Comparison of ENCODE assay signal across 14 mouse cellular contexts in genomic region chr13:89339055-89339454, GRCm38 (mm10).
DNase-seq lines count a peak whose midpoint lies in the region; ATAC-seq and TF ChIP-seq lines count a peak whose summit lies in the region.
"Had no signal": no experiment of that assay in that cellular context is flagged by ENCODE, and none has a peak within 500 bp of the region (broad histone marks: within the 10 kb centered on the region; RNA-seq: fewer than 3 reads in every experiment).

No protein-coding gene starts in this region.

- H3K4me2 ChIP-seq in embryonic facial prominence, embryonic 14.5 days (ENCODE audit: low read depth, low read length), result no peak overlapping the region
- H3K4me2 ChIP-seq in forebrain, postnatal 0 days (ENCODE audit: low read depth), result no peak overlapping the region
- H3K4me2 ChIP-seq in midbrain, embryonic 16.5 days (ENCODE audit: low read length), result no peak overlapping the region
- H3K4me2 ChIP-seq: intestine, embryonic 15.5 days; liver, embryonic 11.5 days had no signal

- 57% methylated on average over 4 of the region's 4 CpGs for WGBS in embryonic facial prominence, embryonic 14.5 days
- 28% methylated on average over 4 of the region's 4 CpGs for WGBS in forebrain, postnatal 0 days
- WGBS in midbrain, embryonic 16.5 days, result 47% methylated on average over 4 of the region's 4 CpGs

- DNase-seq in layer of hippocampus, adult 2 months (ENCODE audit: low spot score in 2 of 2), result no peak
- DNase-seq in layer of hippocampus, adult 9-11 months, result no peak
- DNase-seq in embryonic facial prominence, embryonic 14.5 days (ENCODE audit: low spot score), result peak; percentile 46
- no peak for DNase-seq in forebrain, postnatal 0 days
- no peak for DNase-seq in lung, postnatal 4 days
- DNase-seq in cerebellum, adult 11 months, result no peak
- DNase-seq in right cerebral cortex, postnatal 14 days, result no peak
- DNase-seq: adrenal gland, postnatal 25 days; kidney, postnatal 14 days had no signal

- peak; percentile 14 for TF ChIP-seq CTCF in layer of hippocampus, adult 2 months (conservative IDR thresholded peaks at IDR 0.05)
- no peak for TF ChIP-seq CTCF in forebrain, postnatal 0 days (IDR thresholded peaks at IDR 0.05; ENCODE audit: low read depth)

- H3K4me1 ChIP-seq in embryonic facial prominence, embryonic 14.5 days (ENCODE audit: control insufficient read depth, insufficient read depth, low read length), result 0 out of 2 replicates have a peak, but pooled peaks cover 3% of the 10 kb centered on the region
- no peaks in the 10 kb centered on the region for H3K4me1 ChIP-seq in forebrain, postnatal 0 days (ENCODE audit: insufficient read depth)
- H3K4me1 ChIP-seq in midbrain, embryonic 16.5 days (ENCODE audit: control insufficient read depth, insufficient read depth, low read length), result no peaks in the 10 kb centered on the region
- H3K4me1 ChIP-seq: intestine, embryonic 15.5 days had no signal

- no peaks in the 10 kb centered on the region for H3K36me3 ChIP-seq in embryonic facial prominence, embryonic 14.5 days (ENCODE audit: control insufficient read depth, insufficient read depth, low read length)
- H3K36me3 ChIP-seq in forebrain, postnatal 0 days (ENCODE audit: insufficient read depth), result no peaks in the 10 kb centered on the region
- no peaks in the 10 kb centered on the region for H3K36me3 ChIP-seq in midbrain, embryonic 16.5 days (ENCODE audit: control insufficient read depth, insufficient read depth, low read length)
- H3K36me3 ChIP-seq: G1E; intestine, embryonic 15.5 days had no signal

- H3K9me3 ChIP-seq in embryonic facial prominence, embryonic 14.5 days (ENCODE audit: control insufficient read depth, low read length), result no peaks in the 10 kb centered on the region
- no peaks in the 10 kb centered on the region for H3K9me3 ChIP-seq in forebrain, postnatal 0 days (ENCODE audit: low read length)
- no peaks in the 10 kb centered on the region for H3K9me3 ChIP-seq in midbrain, embryonic 16.5 days (replicated peaks; ENCODE audit: control insufficient read depth, low read length, poor library complexity, severe bottlenecking)
- H3K9me3 ChIP-seq: G1E; intestine, embryonic 15.5 days had no signal

- no peak overlapping the region for H3K4me3 ChIP-seq in layer of hippocampus, adult 2 months
- no peak overlapping the region for H3K4me3 ChIP-seq in embryonic facial prominence, embryonic 14.5 days (ENCODE audit: low read depth, low read length)
- no peak overlapping the region for H3K4me3 ChIP-seq in forebrain, postnatal 0 days (ENCODE audit: low read depth, low read length)
- H3K4me3 ChIP-seq in midbrain, embryonic 16.5 days (ENCODE audit: low read depth, low read length), result no peak overlapping the region
- H3K4me3 ChIP-seq: intestine, embryonic 15.5 days; left cerebral cortex, adult 2 months had no signal

- H3K9ac ChIP-seq in embryonic facial prominence, embryonic 14.5 days (ENCODE audit: low read depth, low read length), result no peak overlapping the region
- no peak overlapping the region for H3K9ac ChIP-seq in forebrain, postnatal 0 days
- H3K9ac ChIP-seq in midbrain, embryonic 16.5 days (ENCODE audit: low read depth, low read length), result no peak overlapping the region
- H3K9ac ChIP-seq: intestine, embryonic 15.5 days had no signal

- H3K27me3 ChIP-seq in embryonic facial prominence, embryonic 14.5 days (replicated peaks; ENCODE audit: control insufficient read depth, insufficient read depth, low read length), result no peaks in the 10 kb centered on the region
- no peaks in the 10 kb centered on the region for H3K27me3 ChIP-seq in forebrain, postnatal 0 days (ENCODE audit: insufficient read depth, low read length)
- H3K27me3 ChIP-seq in midbrain, embryonic 16.5 days (ENCODE audit: control insufficient read depth, insufficient read depth, low read depth, low read length), result no peaks in the 10 kb centered on the region
- H3K27me3 ChIP-seq: intestine, embryonic 15.5 days had no signal

- 0 out of 2 replicates have a peak, but pooled peaks have one; percentile 41 for ATAC-seq in embryonic facial prominence, embryonic 14.5 days (ENCODE audit: low read depth)
- ATAC-seq in forebrain, postnatal 0 days, result peak; percentile 32
- ATAC-seq in midbrain, embryonic 16.5 days, result peak; percentile 70
- ATAC-seq: intestine, embryonic 15.5 days had no signal

- peak overlapping the region; percentile 54 for H3K27ac ChIP-seq in layer of hippocampus, adult 2 months
- H3K27ac ChIP-seq in embryonic facial prominence, embryonic 14.5 days (replicated peaks; ENCODE audit: low read depth, low read length), result no peak overlapping the region; the same call in 1 of the 2 replicates
- H3K27ac ChIP-seq in forebrain, postnatal 0 days (ENCODE audit: low read depth, low read length), result no peak overlapping the region
- H3K27ac ChIP-seq in midbrain, embryonic 16.5 days (ENCODE audit: low read length), result no peak overlapping the region
- H3K27ac ChIP-seq: intestine, embryonic 15.5 days; left cerebral cortex, adult 2 months had no signal
